Mouse (Mus musculus): ENCODE measurements around the gene Pacsin1.
"Not testable (repeated sequence)": the region's sequence is repeated elsewhere in the genome, so short reads cannot be mapped to it uniquely, and the experiment has no call there.

The Pacsin1 gene

GRCm38 (mm10) chr17:27636132-27637020 lies 18.9 kb upstream of the Pacsin1 start, which contains the start of gene Rps10:
Rps10 (minus strand) TSS chr17:27636669.
- peak; percentile 73 for DNase-seq (ENCODE audit: low spot score)

- peak; percentile 48 for DNase-seq (ENCODE audit: low spot score)
Observed at GRCm38 (mm10) chr17:27637333-27637732, 18.0 kb upstream of the Pacsin1 start.

- no peak for DNase-seq (ENCODE audit: low spot score)
Observed at GRCm38 (mm10) chr17:27638921-27639332, 16.4 kb upstream of the Pacsin1 start.

- DNase-seq (ENCODE audit: low spot score), result not testable (repeated sequence)
Observed at GRCm38 (mm10) chr17:27639851-27640250, 15.5 kb upstream of the Pacsin1 start.

- peak; percentile 96 for DNase-seq (ENCODE audit: low spot score)
Observed at GRCm38 (mm10) chr17:27642491-27643062, 12.7 kb upstream of the Pacsin1 start.

GRCm38 (mm10) chr17:27643101-27643500 lies 12.2 kb upstream of the Pacsin1 start:
- peak; percentile 59 for DNase-seq (ENCODE audit: low spot score)

- no peak for DNase-seq (ENCODE audit: low spot score)
Observed at GRCm38 (mm10) chr17:27643756-27644155, 11.6 kb upstream of the Pacsin1 start.

- DNase-seq (ENCODE audit: low spot score), result no peak
Observed at GRCm38 (mm10) chr17:27644572-27644971, 10.7 kb upstream of the Pacsin1 start.

GRCm38 (mm10) chr17:27645807-27646206 lies 9.5 kb upstream of the Pacsin1 start:
- DNase-seq (ENCODE audit: low spot score), result no peak

GRCm38 (mm10) chr17:27650160-27650559 lies 5.1 kb upstream of the Pacsin1 start:
- DNase-seq (ENCODE audit: low spot score), result peak; percentile 75

- no peak for DNase-seq (ENCODE audit: low spot score)
Observed at GRCm38 (mm10) chr17:27650586-27650985, 4.7 kb upstream of the Pacsin1 start.

GRCm38 (mm10) chr17:27652046-27652790 lies 3.1 kb upstream of the Pacsin1 start:
- DNase-seq (ENCODE audit: low spot score), result no peak

GRCm38 (mm10) chr17:27653253-27653959 lies 1.9 kb upstream of the Pacsin1 start:
- DNase-seq (ENCODE audit: low spot score), result no peak

- no peak for DNase-seq (ENCODE audit: low spot score)
Observed at GRCm38 (mm10) chr17:27656011-27656399, 696 bp downstream of the Pacsin1 start.

GRCm38 (mm10) chr17:27656414-27656813 lies 1.1 kb downstream of the Pacsin1 start:
- DNase-seq (ENCODE audit: low spot score), result no peak

- DNase-seq (ENCODE audit: low spot score), result no peak
Observed at GRCm38 (mm10) chr17:27657123-27657522, 1.8 kb downstream of the Pacsin1 start.

- DNase-seq (ENCODE audit: low spot score), result no peak
Observed at GRCm38 (mm10) chr17:27658767-27659166, 3.5 kb downstream of the Pacsin1 start.

GRCm38 (mm10) chr17:27671720-27672119 lies 16.4 kb downstream of the Pacsin1 start:
- DNase-seq (ENCODE audit: low spot score), result no peak

- DNase-seq (ENCODE audit: low spot score), result no peak
Observed at GRCm38 (mm10) chr17:27673945-27674344, 18.6 kb downstream of the Pacsin1 start.

GRCm38 (mm10) chr17:27675453-27675852 lies 20.1 kb downstream of the Pacsin1 start:
- no peak for DNase-seq (ENCODE audit: low spot score)

- DNase-seq (ENCODE audit: low spot score), result no peak
Observed at GRCm38 (mm10) chr17:27676270-27676669, 21.0 kb downstream of the Pacsin1 start.

- DNase-seq (ENCODE audit: low spot score), result no peak
Observed at GRCm38 (mm10) chr17:27677756-27678155, 22.4 kb downstream of the Pacsin1 start.

Data from MN1 (cell line).